In genomic region chr1:190918938-190919337, GRCm38 (mm10) we compare ENCODE assay signal across 21 mouse cellular contexts. TPM values are rescaled to one million over a fixed set of nuclear protein-coding genes. Genes with fewer than 3 reads are reported as not detected.
A peak's percentile ranks its signal among the peaks of the same experiment; 100 is the strongest.
DNase-seq lines count a peak whose midpoint lies in the region; ATAC-seq and TF ChIP-seq lines count a peak whose summit lies in the region.
"Had no signal": no experiment of that assay in that cellular context is flagged by ENCODE, and none has a peak within 500 bp of the region (broad histone marks: within the 10 kb centered on the region; RNA-seq: fewer than 3 reads in every experiment).

No protein-coding gene starts in this region.

- TF ChIP-seq POLR2A in brain, embryonic 14.5 days (IDR thresholded peaks at IDR 0.05; ENCODE audit: borderline replicate concordance, extremely low read depth, insufficient read depth, insufficient read length, poor library complexity, severe bottlenecking), result no peak

- H3K4me3 ChIP-seq in forebrain, embryonic 16.5 days (replicated peaks; ENCODE audit: low read length), result no peak overlapping the region
- H3K4me3 ChIP-seq in forebrain, embryonic 11.5 days (ENCODE audit: low read depth, low read length), result no peak overlapping the region
- H3K4me3 ChIP-seq: embryonic facial prominence, embryonic 15.5 days; forebrain, embryonic 12.5 days; heart, embryonic 13.5 days; megakaryocyte, embryonic 14.5 days; neural tube, embryonic 12.5 days had no signal

- no peaks in the 10 kb centered on the region for H3K9me3 ChIP-seq in forebrain, embryonic 16.5 days (ENCODE audit: control insufficient read depth, low read length)
- H3K9me3 ChIP-seq in forebrain, embryonic 11.5 days (ENCODE audit: control insufficient read depth, low read length), result no peaks in the 10 kb centered on the region
- H3K9me3 ChIP-seq: embryonic facial prominence, embryonic 15.5 days; forebrain, embryonic 12.5 days; heart, embryonic 13.5 days; megakaryocyte, embryonic 14.5 days; neural tube, embryonic 12.5 days had no signal

- H3K27me3 ChIP-seq in forebrain, embryonic 16.5 days (replicated peaks; ENCODE audit: control insufficient read depth, insufficient read depth, low read length), result no peaks in the 10 kb centered on the region; the same call in 1 of the 2 replicates
- H3K27me3 ChIP-seq in forebrain, embryonic 11.5 days (ENCODE audit: control insufficient read depth, insufficient read depth, low read length), result no peaks in the 10 kb centered on the region
- H3K27me3 ChIP-seq: embryonic facial prominence, embryonic 15.5 days; heart, embryonic 13.5 days; neural tube, embryonic 12.5 days had no signal

- no peak for TF ChIP-seq CTCF in brain, embryonic 14.5 days (IDR thresholded peaks at IDR 0.05; ENCODE audit: borderline replicate concordance, extremely low read depth, insufficient read depth, insufficient read length)

- H3K27ac ChIP-seq in forebrain, embryonic 16.5 days (ENCODE audit: low read length), result no peak overlapping the region; the same call in 1 of the 2 replicates
- H3K27ac ChIP-seq in forebrain, embryonic 11.5 days (ENCODE audit: low read depth, low read length), result no peak overlapping the region
- H3K27ac ChIP-seq: embryonic facial prominence, embryonic 15.5 days; forebrain, embryonic 12.5 days; heart, embryonic 13.5 days; neural tube, embryonic 12.5 days had no signal

- DNase-seq in forebrain, embryonic 11.5 days (ENCODE audit: low spot score), result no peak
- DNase-seq in brain, embryonic 14.5 days (ENCODE audit: low read depth), result peak; percentile 7
- peak; percentile 61 to 92 for DNase-seq in left cerebral cortex, postnatal 25 days (ENCODE audit: low spot score in 2 of 2)
- peak; percentile 57 to 79 for DNase-seq in right cerebral cortex, postnatal 36 days (ENCODE audit: low spot score in 2 of 2)
- no peak for DNase-seq in cerebellum, postnatal 14 days
- DNase-seq: adrenal gland, postnatal 14 days; cerebellum, adult 9-10 months; embryo, embryonic 11 days; heart, postnatal 4 days; kidney, adult 2 months; kidney, postnatal 14 days; lung, postnatal 10 days; thymus, postnatal 14 days had no signal

- no peak overlapping the region for H3K4me2 ChIP-seq in forebrain, embryonic 16.5 days (ENCODE audit: low read length)
- H3K4me2 ChIP-seq in forebrain, embryonic 11.5 days (ENCODE audit: low read depth, low read length, severe bottlenecking), result no peak overlapping the region
- H3K4me2 ChIP-seq: embryonic facial prominence, embryonic 15.5 days; forebrain, embryonic 12.5 days; heart, embryonic 13.5 days; neural tube, embryonic 12.5 days had no signal

- no peaks in the 10 kb centered on the region for H3K4me1 ChIP-seq in forebrain, embryonic 16.5 days (replicated peaks; ENCODE audit: control insufficient read depth, insufficient read depth, low read length)
- H3K4me1 ChIP-seq in forebrain, embryonic 11.5 days (replicated peaks; ENCODE audit: control insufficient read depth, insufficient read depth, low read length), result no peaks in the 10 kb centered on the region
- H3K4me1 ChIP-seq: embryonic facial prominence, embryonic 15.5 days; forebrain, embryonic 12.5 days; neural tube, embryonic 12.5 days had no signal

- ATAC-seq in forebrain, embryonic 16.5 days, result peak; percentile 23; the same call in 1 of the 2 replicates
- ATAC-seq in forebrain, embryonic 11.5 days (replicated peaks; ENCODE audit: low FRiP score), result no peak
- no peak for ATAC-seq in megakaryocyte, adult 5-6 weeks (ENCODE audit: poor library complexity, severe bottlenecking)
- ATAC-seq in monocyte, adult 5-6 weeks (replicated peaks; ENCODE audit: insufficient number of reproducible peaks, low FRiP score, low TSS enrichment, poor library complexity, severe bottlenecking), result no peak

- 64% methylated on average over 7 of the region's 7 CpGs for WGBS in forebrain, embryonic 16.5 days
- 78% methylated on average over 7 of the region's 7 CpGs for whole genome bisulfite sequencing in forebrain, embryonic 11.5 days

- H3K9ac ChIP-seq in forebrain, embryonic 16.5 days (replicated peaks; ENCODE audit: low read depth, low read length), result no peak overlapping the region
- H3K9ac ChIP-seq in forebrain, embryonic 11.5 days (ENCODE audit: low read length), result no peak overlapping the region
- H3K9ac ChIP-seq: embryonic facial prominence, embryonic 15.5 days; forebrain, embryonic 12.5 days; heart, embryonic 13.5 days; neural tube, embryonic 12.5 days had no signal

- H3K36me3 ChIP-seq in forebrain, embryonic 16.5 days (ENCODE audit: control insufficient read depth, insufficient read depth), result no peaks in the 10 kb centered on the region
- H3K36me3 ChIP-seq in forebrain, embryonic 11.5 days (ENCODE audit: control insufficient read depth, insufficient read depth, low read length), result no peaks in the 10 kb centered on the region
- H3K36me3 ChIP-seq: embryonic facial prominence, embryonic 15.5 days; forebrain, embryonic 12.5 days; heart, embryonic 13.5 days; neural tube, embryonic 12.5 days had no signal

- intact Hi-C loops in left cerebral cortex, postnatal 25 days (cut with DNase I), result no loop called here

RNA-seq across cellular contexts. Expression of gene Angel2, which starts 6.0 kb away (rescaled TPM):
- 60.3 and 72.0 TPM in 2 replicates for polyA plus RNA-seq in forebrain, embryonic 16.5 days (2015; fragmentation: Nextera tagmentation; extraction: Ambion mirVana)
- 58.3 and 61.5 TPM in 2 replicates for polyA plus RNA-seq in forebrain, embryonic 11.5 days (2014; fragmentation: Nextera tagmentation; extraction: Ambion mirVana)
- polyA plus RNA-seq in brain, embryonic 14.5 days (2012; rRNA removed), result 51.8 and 63.2 TPM in 2 replicates
- 10 to 100 TPM; 59.7 to 63.6 TPM for total RNA-seq in left cerebral cortex, postnatal 25 days (2021)
- 24.1 and 31.6 TPM in 2 replicates for total RNA-seq in megakaryocyte, adult 5-6 weeks (2015)
- total RNA-seq in megakaryocyte, adult 5-6 weeks (2017), result 28.3 and 31.6 TPM in 2 replicates
- total RNA-seq in monocyte, adult 5-6 weeks (2017), result 41.8 to 45.9 TPM (median 43.5 TPM) in 3 replicates

RNA-seq across cellular contexts. Expression of gene Rps6kc1, which starts 7.4 kb away (rescaled TPM):
- polyA plus RNA-seq in forebrain, embryonic 16.5 days (2015; fragmentation: Nextera tagmentation; extraction: Ambion mirVana), result 31.9 and 32.7 TPM in 2 replicates
- 16.9 and 18.6 TPM in 2 replicates for polyA plus RNA-seq in forebrain, embryonic 11.5 days (2014; fragmentation: Nextera tagmentation; extraction: Ambion mirVana)
- 14.2 and 25.2 TPM in 2 replicates for polyA plus RNA-seq in brain, embryonic 14.5 days (2012; rRNA removed)
- 100 to 1,000 TPM; 106 to 110 TPM for total RNA-seq in left cerebral cortex, postnatal 25 days (2021)
- 6.8 and 7.1 TPM in 2 replicates for total RNA-seq in megakaryocyte, adult 5-6 weeks (2015)
- 10.0 and 15.6 TPM in 2 replicates for total RNA-seq in megakaryocyte, adult 5-6 weeks (2017)
- 14.6 to 18.0 TPM (median 17.6 TPM) in 3 replicates for total RNA-seq in monocyte, adult 5-6 weeks (2017)

Comparison
In these comparisons a context has a peak if more than half of its experiments do, and no peak if none do; other contexts are left out.
1. DNase-seq: peak in brain, embryonic 14.5 days (single experiment), left cerebral cortex, postnatal 25 days (2 of 2) and right cerebral cortex, postnatal 36 days (2 of 2); none in forebrain, embryonic 11.5 days (single experiment) and cerebellum, postnatal 14 days (0 of 2).